Mouse (Mus musculus) heart, postnatal 14 days (tissue): ENCODE results near the gene Nek5. TPM values are rescaled to one million over a fixed set of nuclear protein-coding genes. Genes with fewer than 3 reads are reported as not detected.

Experiments
- DNase-seq, 2 experiments: peaks; one replicate each; pipeline ENCODE4 v3.0.0; 2021 to 2022
- intact Hi-C: fragments of 180-260 bp; cut with DNase I; formaldehyde crosslinking; loops from one replicate; pipeline ENCODE4 v1.15.1; 2025
- total RNA-seq, 2 experiments: library from RNA; stranded (reverse); gene quantifications; 2 replicates each; pipeline ENCODE4 v1.2.3; 2021

Gene Nek5
- total RNA-seq, 2 experiments from 2014 or later, result 0.29 TPM; not detected in 1

- intact Hi-C loops, result no loop called here
- no peak for DNase-seq
Measured at GRCm38 (mm10) chr8:22030990-22031389, 93.9 kb downstream of the Nek5 start.

DNA sequence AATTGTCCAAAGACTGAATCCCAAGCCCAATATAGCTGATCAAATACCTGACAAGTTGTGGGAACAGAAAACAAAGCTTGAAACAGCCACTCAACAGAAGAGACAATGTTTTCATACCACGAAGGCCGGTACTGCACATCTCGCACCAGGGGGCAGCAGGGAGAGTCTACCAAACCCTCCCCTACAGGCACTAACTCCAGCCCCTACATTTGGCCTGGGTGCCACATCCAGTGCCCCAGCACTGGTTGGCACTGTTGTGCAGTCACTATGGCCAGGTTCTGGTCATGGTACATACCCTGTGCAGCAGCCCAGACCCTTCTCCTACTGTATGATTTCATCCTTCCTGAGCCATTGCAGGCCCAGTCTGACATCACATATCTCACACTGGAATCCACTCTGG, 95.9 kb downstream of the Nek5 start:
- intact Hi-C loops, result no loop called here
- DNase-seq, result no peak

GRCm38 (mm10) chr8:22025241-22025640, 99.6 kb downstream of the Nek5 start:
- intact Hi-C loops, result no loop called here
- DNase-seq, result no peak

Other genes starting within 250 kb of the Nek5 start
- gene Defb9, start 239.6 kb downstream of the Nek5 start, total RNA-seq, result not detected
- not detected for gene Defb11, start 218.6 kb downstream of the Nek5 start, total RNA-seq
- not detected for gene Defb15, start 192.3 kb downstream of the Nek5 start, total RNA-seq
- gene Defb35, start 186.7 kb downstream of the Nek5 start, total RNA-seq, result not detected
- gene Defb13, start 178.3 kb downstream of the Nek5 start, total RNA-seq, result not detected
- not detected for gene Fam90a1a, start 166.3 kb downstream of the Nek5 start, total RNA-seq
- gene Ccdc70, start 155.3 kb downstream of the Nek5 start, total RNA-seq, result not detected
- gene Atp7b, start 64.7 kb downstream of the Nek5 start, total RNA-seq, result under 1 TPM; 0.37 to 0.55 TPM
- 10 to 100 TPM in 1 of 2 experiments, 1 to 10 TPM in 1; 9.1 to 10.8 TPM for gene Alg11, start 64.3 kb downstream of the Nek5 start, total RNA-seq
- gene Nek3, start 41.4 kb upstream of the Nek5 start, total RNA-seq, result 1 to 10 TPM; 1.9 to 2.2 TPM
- gene Ckap2, start 60.8 kb upstream of the Nek5 start, total RNA-seq, result 1 to 10 TPM; 4.4 to 5.8 TPM
- 10 to 100 TPM; 27.6 to 28.9 TPM for gene Vps36, start 67.8 kb upstream of the Nek5 start, total RNA-seq
- gene Thsd1, start 102.3 kb upstream of the Nek5 start, total RNA-seq, result 1 to 10 TPM; 9.2 to 9.6 TPM
- not detected for gene Tpte, start 158.4 kb upstream of the Nek5 start, total RNA-seq